Mouse (Mus musculus): ENCODE results near the gene Cct7. TPM values are rescaled to one million over a fixed set of nuclear protein-coding genes. Genes with fewer than 3 reads are reported as not detected.

The Cct7 gene
- polyA plus RNA-seq, 1 experiment from 2014 or later: 157 TPM

DNA sequence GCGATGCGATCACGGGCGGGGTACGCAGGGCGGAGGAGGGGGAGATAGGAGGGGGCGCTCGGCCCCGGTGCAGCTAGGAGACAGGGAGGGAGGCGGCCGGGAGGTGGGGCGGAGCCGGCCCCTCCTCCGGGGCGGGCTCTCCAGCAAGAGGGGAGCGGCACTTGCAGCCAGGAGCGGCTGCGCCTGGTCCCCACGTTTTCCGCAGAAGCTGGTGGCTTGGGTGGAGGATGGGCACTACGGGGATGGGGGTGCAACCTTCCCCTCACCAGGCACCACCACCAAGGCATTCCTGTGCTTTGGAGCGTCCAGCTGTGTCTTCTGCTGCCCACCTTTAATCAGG lies 51.6 kb downstream of the Cct7 start, which contains the start of gene Fbxo41:
TSS of gene Fbxo41 (minus strand) at position 84 of the 340 bp plus-strand sequence.
- Histone ChIP-seq H3K9ac (replicated peaks) (no peak within 1 kb of the TSS), H3K27me3 (ENCODE audit: insufficient read depth, low read length) (peaks cover 26% of the 10 kb centered on the region), H3K27ac (ENCODE audit: low read depth) (no peak within 1 kb of the TSS), H3K4me3 (ENCODE audit: low read depth, low read length) (peak within 1 kb of the TSS; percentile 52), H3K36me3 (replicated peaks; ENCODE audit: insufficient read depth, low read length) (no peaks in the 10 kb centered on the region), H3K4me2 (ENCODE audit: low read depth, low read length) (peak within 1 kb of the TSS; percentile 80), H3K4me1 (ENCODE audit: insufficient read depth) (peaks cover 7% of the 10 kb centered on the region), H3K9me3 (ENCODE audit: low read length) (no peaks in the 10 kb centered on the region)
- peak; percentile 26 for DNase-seq
- TF ChIP-seq EP300 (IDR thresholded peaks at IDR 0.05; ENCODE audit: low read depth): no peak
- no peak for TF ChIP-seq CTCF (IDR thresholded peaks at IDR 0.05; ENCODE audit: low read depth)
- WGBS (ENCODE audit: insufficient replicate concordance): 2% methylated on average over 10 of the region's 22 CpGs
- no peak for ATAC-seq

GRCm38 (mm10) chr6:85504908-85505307 lies 53.6 kb downstream of the Cct7 start:
- no peak overlapping the region for H3K27ac ChIP-seq (ENCODE audit: low read depth)
- DNase-seq: no peak
- no peaks in the 10 kb centered on the region for H3K36me3 ChIP-seq (replicated peaks; ENCODE audit: insufficient read depth, low read length)
- H3K27me3 ChIP-seq (ENCODE audit: insufficient read depth, low read length): peaks cover 27% of the 10 kb centered on the region
- no peaks in the 10 kb centered on the region for H3K9me3 ChIP-seq (ENCODE audit: low read length)
- peaks cover 7% of the 10 kb centered on the region for H3K4me1 ChIP-seq (ENCODE audit: insufficient read depth)
- ATAC-seq: no peak
- H3K4me2 ChIP-seq (ENCODE audit: low read depth, low read length): no peak overlapping the region
- no peak overlapping the region for H3K4me3 ChIP-seq (ENCODE audit: low read depth, low read length)
- 69% methylated on average over 2 of the region's 2 CpGs for WGBS (ENCODE audit: insufficient replicate concordance)
- TF ChIP-seq EP300 (IDR thresholded peaks at IDR 0.05; ENCODE audit: low read depth): no peak
- no peak for TF ChIP-seq CTCF (IDR thresholded peaks at IDR 0.05; ENCODE audit: low read depth)
- no peak overlapping the region for H3K9ac ChIP-seq (replicated peaks)

DNA sequence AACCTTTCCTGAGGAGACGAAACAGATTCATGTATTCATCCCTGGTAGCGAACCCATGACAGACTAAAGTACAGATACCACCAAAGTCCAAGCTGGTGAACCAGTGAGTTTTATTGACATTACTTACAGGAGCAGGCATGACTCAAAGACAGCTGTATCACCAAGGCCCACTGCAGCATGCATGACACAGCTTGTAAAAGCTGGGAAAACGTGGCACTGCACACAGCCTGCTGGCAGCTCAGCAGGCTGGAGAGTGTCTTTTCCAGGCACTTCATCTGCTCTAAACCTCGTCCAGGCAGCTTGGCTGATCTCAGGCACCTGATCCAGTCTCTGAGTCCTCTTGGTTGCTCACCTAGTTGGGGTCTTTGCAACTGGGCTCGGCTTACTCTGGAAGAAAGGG lies 57.3 kb downstream of the Cct7 start:
- ATAC-seq: no peak
- DNase-seq: no peak
- Histone ChIP-seq H3K4me3 (ENCODE audit: low read depth, low read length) (no peak overlapping the region), H3K36me3 (replicated peaks; ENCODE audit: insufficient read depth, low read length) (no peaks in the 10 kb centered on the region), H3K9me3 (ENCODE audit: low read length) (no peaks in the 10 kb centered on the region), H3K4me2 (ENCODE audit: low read depth, low read length) (no peak overlapping the region), H3K27me3 (ENCODE audit: insufficient read depth, low read length) (peaks cover 45% of the 10 kb centered on the region), H3K4me1 (ENCODE audit: insufficient read depth) (peaks cover 6% of the 10 kb centered on the region; the same call in 1 of the 2 replicates), H3K9ac (replicated peaks) (no peak overlapping the region), H3K27ac (ENCODE audit: low read depth) (no peak overlapping the region)
- WGBS (ENCODE audit: insufficient replicate concordance): 43% methylated on average over 5 of the region's 5 CpGs
- no peak for TF ChIP-seq CTCF (IDR thresholded peaks at IDR 0.05; ENCODE audit: low read depth)
- TF ChIP-seq EP300 (IDR thresholded peaks at IDR 0.05; ENCODE audit: low read depth): no peak

GRCm38 (mm10) chr6:85510476-85510875 lies 59.2 kb downstream of the Cct7 start:
- H3K27ac ChIP-seq (ENCODE audit: low read depth): no peak overlapping the region
- peaks cover 7% of the 10 kb centered on the region; the same call in 1 of the 2 replicates for H3K4me1 ChIP-seq (ENCODE audit: insufficient read depth)
- no peak overlapping the region for H3K4me2 ChIP-seq (ENCODE audit: low read depth, low read length)
- ATAC-seq (no peak), DNase-seq (peak; percentile 33)
- H3K27me3 ChIP-seq (ENCODE audit: insufficient read depth, low read length): peaks cover 55% of the 10 kb centered on the region
- H3K9ac ChIP-seq (replicated peaks): no peak overlapping the region
- TF ChIP-seq CTCF (IDR thresholded peaks at IDR 0.05; ENCODE audit: low read depth): peak; percentile 56
- TF ChIP-seq EP300 (IDR thresholded peaks at IDR 0.05; ENCODE audit: low read depth): no peak
- no peaks in the 10 kb centered on the region for H3K9me3 ChIP-seq (ENCODE audit: low read length)
- WGBS (ENCODE audit: insufficient replicate concordance): 2% methylated on average over 6 of the region's 6 CpGs
- no peak overlapping the region for H3K4me3 ChIP-seq (ENCODE audit: low read depth, low read length)
- H3K36me3 ChIP-seq (replicated peaks; ENCODE audit: insufficient read depth, low read length): no peaks in the 10 kb centered on the region

GRCm38 (mm10) chr6:85511286-85512055 lies 60.2 kb downstream of the Cct7 start:
- TF ChIP-seq CTCF (IDR thresholded peaks at IDR 0.05; ENCODE audit: low read depth) (no peak), EP300 (IDR thresholded peaks at IDR 0.05; ENCODE audit: low read depth) (no peak)
- Histone ChIP-seq H3K27me3 (ENCODE audit: insufficient read depth, low read length) (peaks cover 61% of the 10 kb centered on the region), H3K27ac (ENCODE audit: low read depth) (no peak overlapping the region), H3K4me2 (ENCODE audit: low read depth, low read length) (no peak overlapping the region), H3K4me3 (ENCODE audit: low read depth, low read length) (no peak overlapping the region), H3K36me3 (replicated peaks; ENCODE audit: insufficient read depth, low read length) (no peaks in the 10 kb centered on the region), H3K4me1 (ENCODE audit: insufficient read depth) (peaks cover 7% of the 10 kb centered on the region; the same call in 1 of the 2 replicates), H3K9me3 (ENCODE audit: low read length) (no peaks in the 10 kb centered on the region), H3K9ac (replicated peaks) (no peak overlapping the region)
- no peak for ATAC-seq
- WGBS (ENCODE audit: insufficient replicate concordance): under 1% methylated on average over 81 of the region's 88 CpGs
- peak; percentile 58 for DNase-seq

GRCm38 (mm10) chr6:85512056-85512440 lies 60.7 kb downstream of the Cct7 start:
- H3K36me3 ChIP-seq (replicated peaks; ENCODE audit: insufficient read depth, low read length): no peaks in the 10 kb centered on the region
- peaks cover 61% of the 10 kb centered on the region for H3K27me3 ChIP-seq (ENCODE audit: insufficient read depth, low read length)
- under 1% methylated on average over 28 of the region's 36 CpGs for WGBS (ENCODE audit: insufficient replicate concordance)
- TF ChIP-seq EP300 (IDR thresholded peaks at IDR 0.05; ENCODE audit: low read depth) (no peak), CTCF (IDR thresholded peaks at IDR 0.05; ENCODE audit: low read depth) (no peak)
- no peak for DNase-seq
- no peak overlapping the region for H3K4me2 ChIP-seq (ENCODE audit: low read depth, low read length)
- no peak for ATAC-seq
- H3K4me1 ChIP-seq (ENCODE audit: insufficient read depth): peaks cover 7% of the 10 kb centered on the region; the same call in 1 of the 2 replicates
- H3K4me3 ChIP-seq (ENCODE audit: low read depth, low read length): no peak overlapping the region
- no peak overlapping the region for H3K27ac ChIP-seq (ENCODE audit: low read depth)
- no peak overlapping the region for H3K9ac ChIP-seq (replicated peaks)
- H3K9me3 ChIP-seq (ENCODE audit: low read length): no peaks in the 10 kb centered on the region

Data from liver, postnatal 0 days (tissue).